Mouse (Mus musculus): ENCODE data around the gene Nfatc2ip.

DNA sequence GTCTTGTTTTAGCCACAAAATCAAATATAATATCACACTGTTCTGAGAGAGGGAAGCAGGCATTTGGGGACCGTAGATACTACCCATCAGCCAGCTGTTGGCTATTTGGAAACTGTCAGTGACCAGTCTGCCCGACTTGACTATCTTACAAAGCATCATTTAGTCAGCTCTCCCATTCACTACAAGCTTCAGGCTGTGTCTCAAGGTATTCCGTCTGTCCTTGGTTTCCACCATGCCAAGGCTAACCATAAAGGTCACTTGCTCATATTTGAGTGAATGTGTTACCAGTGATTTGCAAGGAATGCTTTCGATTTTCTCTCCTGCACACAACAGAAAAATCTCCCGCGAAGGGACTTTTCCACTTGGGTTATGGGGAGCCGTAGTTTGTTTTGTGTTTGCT is 38.2 kb upstream of the Nfatc2ip start:
- TF ChIP-seq POLR2A (IDR thresholded peaks at IDR 0.05; ENCODE audit: extremely low read depth, insufficient read depth, low read length): no peak
- no peak for TF ChIP-seq CTCF (IDR thresholded peaks at IDR 0.05; ENCODE audit: extremely low read depth, insufficient read depth, low read length)

Measured in cortical plate, adult 2 months (tissue).